Mouse (Mus musculus) midbrain, postnatal 0 days (tissue): Measurements from ENCODE around the gene Lsm11. TPM values are rescaled to one million over a fixed set of nuclear protein-coding genes. Genes with fewer than 3 reads are reported as not detected.

ENCODE experiments used
- polyA plus RNA-seq: library from polyadenylated mRNA; unstranded; fragments of >200 nt; fragmentation: Nextera tagmentation; extraction: Ambion mirVana; gene quantifications from 2 replicates; pipeline ENCODE4 v1.2.1, GENCODE M21; 2015
- total RNA-seq: library from RNA; depleted of rRNA; stranded (reverse); fragments of >200 nt; gene quantifications from 2 replicates; pipeline ENCODE4 v1.2.3, GENCODE M21; 2014; rRNA removed

Lsm11 gene
- total and polyA plus RNA-seq, 2 experiments from 2014 or later = 32.9 to 89.2 TPM

Other genes with a start within 250 kb of the Lsm11 start
- gene Clint1, start 92.9 kb downstream of the Lsm11 start, total RNA-seq = 32.7 and 34.5 TPM in 2 replicates
- 25.4 and 27.6 TPM in 2 replicates for gene Clint1, start 92.9 kb downstream of the Lsm11 start, polyA plus RNA-seq
- 11.1 TPM in 2 replicates for gene Thg1l, start 10.6 kb upstream of the Lsm11 start, total RNA-seq
- 8.8 TPM in 2 replicates for gene Thg1l, start 10.6 kb upstream of the Lsm11 start, polyA plus RNA-seq
- gene Sox30, start 35.4 kb upstream of the Lsm11 start, total RNA-seq = 0.16 and 0.47 TPM in 2 replicates
- gene Sox30, start 35.4 kb upstream of the Lsm11 start, polyA plus RNA-seq = 0.06 and 0.07 TPM in 2 replicates
- 8.7 and 12.1 TPM in 2 replicates for gene Gm12166, start 107.4 kb upstream of the Lsm11 start, total RNA-seq
- gene Gm12166, start 107.4 kb upstream of the Lsm11 start, polyA plus RNA-seq = 8.3 and 8.9 TPM in 2 replicates
- 16.8 and 16.9 TPM in 2 replicates for gene Adam19, start 111.1 kb upstream of the Lsm11 start, total RNA-seq
- gene Adam19, start 111.1 kb upstream of the Lsm11 start, polyA plus RNA-seq = 3.9 and 6.1 TPM in 2 replicates
- gene Nipal4, start 221.6 kb upstream of the Lsm11 start, total RNA-seq = 0.27 and 0.33 TPM in 2 replicates
- 0.10 and 0.17 TPM in 2 replicates for gene Nipal4, start 221.6 kb upstream of the Lsm11 start, polyA plus RNA-seq